Mouse (Mus musculus): ENCODE measurements around the gene Npas3.
"Not testable (repeated sequence)": the region's sequence is repeated elsewhere in the genome, so short reads cannot be mapped to it uniquely, and the experiment has no call there.

The Npas3 gene

GRCm38 (mm10) chr12:53248101-53248727 is at the start of gene Npas3:
Npas3 (plus strand) TSS chr12:53248677.
- peak; percentile 51 for DNase-seq (ENCODE audit: low read depth, low spot score)

GRCm38 (mm10) chr12:53217141-53217540 is 31.3 kb upstream of the Npas3 start:
- DNase-seq (ENCODE audit: low read depth, low spot score): no peak

GRCm38 (mm10) chr12:53222742-53223141 is 25.7 kb upstream of the Npas3 start:
- DNase-seq (ENCODE audit: low read depth, low spot score): no peak

- no peak for DNase-seq (ENCODE audit: low read depth, low spot score)
These were observed 21.1 kb upstream of the Npas3 start for GRCm38 (mm10) chr12:53227356-53227755.

GRCm38 (mm10) chr12:53229419-53229818 is 19.1 kb upstream of the Npas3 start:
- DNase-seq (ENCODE audit: low read depth, low spot score): no peak

- peak; percentile 12 for DNase-seq (ENCODE audit: low read depth, low spot score)
These were observed 2.3 kb upstream of the Npas3 start for GRCm38 (mm10) chr12:53246181-53246580.

- DNase-seq (ENCODE audit: low read depth, low spot score): peak; percentile 22
These were observed 1.6 kb upstream of the Npas3 start for GRCm38 (mm10) chr12:53246581-53247490.

GRCm38 (mm10) chr12:53247491-53248035 is 914 bp upstream of the Npas3 start:
- peak; percentile 39 for DNase-seq (ENCODE audit: low read depth, low spot score)

GRCm38 (mm10) chr12:53248796-53249195 is 319 bp downstream of the Npas3 start:
- peak; percentile 31 for DNase-seq (ENCODE audit: low read depth, low spot score)

GRCm38 (mm10) chr12:53251701-53252181 is 3.3 kb downstream of the Npas3 start:
- DNase-seq (ENCODE audit: low read depth, low spot score): peak; percentile 63

GRCm38 (mm10) chr12:53252213-53252571 is 3.7 kb downstream of the Npas3 start:
- peak; percentile 32 for DNase-seq (ENCODE audit: low read depth, low spot score)

GRCm38 (mm10) chr12:53252572-53253422 is 4.3 kb downstream of the Npas3 start:
- DNase-seq (ENCODE audit: low read depth, low spot score): peak; percentile 21

GRCm38 (mm10) chr12:53253461-53254159 is 5.1 kb downstream of the Npas3 start:
- DNase-seq (ENCODE audit: low read depth, low spot score): peak; percentile 60

- DNase-seq (ENCODE audit: low read depth, low spot score): no peak
These were observed 5.6 kb downstream of the Npas3 start for GRCm38 (mm10) chr12:53254160-53254480.

- not testable (repeated sequence) for DNase-seq (ENCODE audit: low read depth, low spot score)
These were observed 26.0 kb downstream of the Npas3 start for GRCm38 (mm10) chr12:53274502-53274901.

GRCm38 (mm10) chr12:53277393-53277792 is 28.9 kb downstream of the Npas3 start:
- DNase-seq (ENCODE audit: low read depth, low spot score): no peak

GRCm38 (mm10) chr12:53290341-53290740 is 41.9 kb downstream of the Npas3 start:
- DNase-seq (ENCODE audit: low read depth, low spot score): no peak

- no peak for DNase-seq (ENCODE audit: low read depth, low spot score)
These were observed 42.4 kb downstream of the Npas3 start for GRCm38 (mm10) chr12:53290846-53291245.

- no peak for DNase-seq (ENCODE audit: low read depth, low spot score)
These were observed 43.5 kb downstream of the Npas3 start for GRCm38 (mm10) chr12:53292010-53292409.

GRCm38 (mm10) chr12:53292508-53293300 is 44.2 kb downstream of the Npas3 start:
- no peak for DNase-seq (ENCODE audit: low read depth, low spot score)
